Mouse (Mus musculus) monocyte, adult 2 months (primary cell): ENCODE measurements around the gene Hmgb1.
A peak's percentile ranks its signal among the peaks of the same experiment; 100 is the strongest.

Experiments used
- DNase-seq, 2 experiments: peaks; one replicate each; pipeline ENCODE4 v3.0.0; 2022; ENCODE audit warnings: low spot score in 2 of 2, low read depth in 1 of 2

Hmgb1 gene

GRCm38 (mm10) chr5:149068247-149068740 is 116.0 kb downstream of the Hmgb1 start:
- no peak for DNase-seq

- no peak for DNase-seq
Observed at GRCm38 (mm10) chr5:149067501-149067961, 116.8 kb downstream of the Hmgb1 start.

GRCm38 (mm10) chr5:149062833-149063232 is 121.5 kb downstream of the Hmgb1 start:
- DNase-seq = no peak

GRCm38 (mm10) chr5:149053352-149054168 is 130.7 kb downstream of the Hmgb1 start:
- DNase-seq = no peak

GRCm38 (mm10) chr5:149052421-149053338 is 131.6 kb downstream of the Hmgb1 start:
- DNase-seq = peak; percentile 96 to 98

- peak in 1 of 2 experiments; percentile 63 for DNase-seq
Observed at GRCm38 (mm10) chr5:149051571-149052420, 132.5 kb downstream of the Hmgb1 start.

- DNase-seq = no peak
Observed at GRCm38 (mm10) chr5:149051194-149051570, 133.1 kb downstream of the Hmgb1 start.

GRCm38 (mm10) chr5:149050588-149051160 is 133.6 kb downstream of the Hmgb1 start:
- no peak for DNase-seq

GRCm38 (mm10) chr5:149049435-149049834 is 134.9 kb downstream of the Hmgb1 start:
- no peak for DNase-seq

- no peak for DNase-seq
Observed at GRCm38 (mm10) chr5:149048961-149049360, 135.3 kb downstream of the Hmgb1 start.

- DNase-seq = no peak
Observed at GRCm38 (mm10) chr5:149046650-149047049, 137.6 kb downstream of the Hmgb1 start.

- no peak for DNase-seq
Observed at GRCm38 (mm10) chr5:149045470-149046085, 138.7 kb downstream of the Hmgb1 start.

GRCm38 (mm10) chr5:149045054-149045453 is 139.2 kb downstream of the Hmgb1 start:
- no peak for DNase-seq

GRCm38 (mm10) chr5:149044067-149044466 is 140.2 kb downstream of the Hmgb1 start:
- DNase-seq = no peak

- DNase-seq = no peak
Observed at GRCm38 (mm10) chr5:149043240-149043639, 141.0 kb downstream of the Hmgb1 start.

- DNase-seq = peak in 1 of 2 experiments; percentile 29
Observed at GRCm38 (mm10) chr5:149039825-149040224, 144.5 kb downstream of the Hmgb1 start.

- no peak for DNase-seq
Observed at GRCm38 (mm10) chr5:149037729-149038128, 146.6 kb downstream of the Hmgb1 start.

GRCm38 (mm10) chr5:149036920-149037319 is 147.4 kb downstream of the Hmgb1 start:
- no peak for DNase-seq

- no peak for DNase-seq
Observed at GRCm38 (mm10) chr5:149032438-149032837, 151.9 kb downstream of the Hmgb1 start.

GRCm38 (mm10) chr5:149031199-149031750 is 153.0 kb downstream of the Hmgb1 start:
- peak in 1 of 2 experiments; percentile 39 for DNase-seq
